ENCODE assay signal across 21 mouse cellular contexts in the genomic region with DNA sequence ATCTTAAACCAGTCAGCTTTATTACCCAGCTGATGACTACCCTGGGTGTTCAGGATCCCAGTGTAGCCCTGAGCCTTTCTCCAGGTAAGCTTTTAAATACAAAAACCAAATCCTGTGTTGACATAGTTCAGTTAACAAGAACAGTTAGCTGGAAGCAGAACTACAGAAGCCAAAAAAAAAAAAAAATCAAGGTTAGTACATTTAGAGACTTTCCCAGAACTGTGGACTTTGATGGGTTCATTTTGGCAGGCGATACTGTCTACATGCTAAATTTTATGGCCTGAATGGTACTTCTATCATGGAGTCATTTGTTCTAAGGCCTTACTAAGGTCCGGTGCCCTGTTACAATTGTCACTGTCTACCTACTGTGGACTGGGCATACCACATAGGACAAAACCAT. TPM values are rescaled to one million over a fixed set of nuclear protein-coding genes. Genes with fewer than 3 reads are reported as not detected.
A peak's percentile ranks its signal among the peaks of the same experiment; 100 is the strongest.
DNase-seq lines count a peak whose midpoint lies in the region; ATAC-seq and TF ChIP-seq lines count a peak whose summit lies in the region.
"Had no signal": no experiment of that assay in that cellular context is flagged by ENCODE, and none has a peak within 500 bp of the region (broad histone marks: within the 10 kb centered on the region; RNA-seq: fewer than 3 reads in every experiment).

No protein-coding gene starts in this region.

- 67% methylated on average over 2 of the region's 2 CpGs for WGBS in kidney, adult 2 months
- 92% methylated on average over 2 of the region's 2 CpGs for WGBS in kidney, embryonic 16.5 days
- 40% methylated on average over 2 of the region's 2 CpGs for WGBS in liver, adult 2 months
- WGBS in liver, embryonic 12.5 days (ENCODE audit: insufficient replicate concordance) = 86% methylated on average over 2 of the region's 2 CpGs

- no peaks in the 10 kb centered on the region for H3K27me3 ChIP-seq in kidney, adult 2 months (replicated peaks; ENCODE audit: control insufficient read depth, insufficient read depth, low read length)
- H3K27me3 ChIP-seq in kidney, embryonic 16.5 days (ENCODE audit: insufficient read depth, low read length) = no peaks in the 10 kb centered on the region
- H3K27me3 ChIP-seq in liver, adult 2 months (ENCODE audit: control insufficient read depth, insufficient read depth, low read length) = no peaks in the 10 kb centered on the region
- no peaks in the 10 kb centered on the region for H3K27me3 ChIP-seq in liver, embryonic 12.5 days (replicated peaks)
- H3K27me3 ChIP-seq: CH12.LX, Patski had no signal

- TF ChIP-seq CTCF in kidney, adult 2 months (conservative IDR thresholded peaks at IDR 0.05; ENCODE audit: insufficient read depth, insufficient read length, low read depth, low read length) = no peak
- TF ChIP-seq CTCF in liver, adult 2 months (IDR thresholded peaks at IDR 0.05; ENCODE audit: low read depth, low read length) = no peak

- no peak overlapping the region for H3K4me2 ChIP-seq in kidney, embryonic 16.5 days (replicated peaks; ENCODE audit: low read depth, low read length)
- no peak overlapping the region for H3K4me2 ChIP-seq in liver, embryonic 12.5 days

- H3K9ac ChIP-seq in kidney, embryonic 16.5 days (replicated peaks; ENCODE audit: low read length) = no peak overlapping the region
- H3K9ac ChIP-seq in liver, adult 2 months (ENCODE audit: low read depth, low read length) = no peak overlapping the region
- H3K9ac ChIP-seq in liver, embryonic 12.5 days = no peak overlapping the region

- H3K27ac ChIP-seq in kidney, adult 2 months (ENCODE audit: insufficient read depth, low read depth, low read length) = peak overlapping the region; percentile 22; the same call in 1 of the 2 replicates
- H3K27ac ChIP-seq in kidney, embryonic 16.5 days (ENCODE audit: low read length) = no peak overlapping the region
- H3K27ac ChIP-seq in liver, adult 2 months (replicated peaks; ENCODE audit: insufficient read depth, low read depth, low read length) = peak overlapping the region; percentile 90
- H3K27ac ChIP-seq in liver, embryonic 12.5 days = no peak overlapping the region

- peaks cover 3% of the 10 kb centered on the region; the same call in 1 of the 2 replicates for H3K79me2 ChIP-seq in liver, adult 2 months (ENCODE audit: control insufficient read depth, insufficient read depth, low read length)

- DNase-seq in kidney, adult 2 months = peak; percentile 63
- DNase-seq in kidney, adult 9 months = peak; percentile 43
- no peak for DNase-seq in kidney, postnatal 10 days
- peak; percentile 89 for DNase-seq in liver, adult 2 months (ENCODE audit: extremely low read depth, low read depth, low spot score)
- DNase-seq: adrenal gland, adult 2 months; adrenal gland, adult 8-10 months; adrenal gland, postnatal 10 days; adrenal gland, postnatal 14 days; adrenal gland, postnatal 25 days; adrenal gland, postnatal 36 days; B cell, adult 2 months; cerebellum, adult 11 months; cerebellum, adult 11-12 months; cerebellum, adult 18-20 months had no signal

- no peaks in the 10 kb centered on the region for H3K9me3 ChIP-seq in kidney, embryonic 16.5 days (ENCODE audit: low read length)
- no peaks in the 10 kb centered on the region for H3K9me3 ChIP-seq in liver, embryonic 12.5 days (replicated peaks)
- H3K9me3 ChIP-seq: G1E had no signal

- no peak overlapping the region for H3K4me3 ChIP-seq in kidney, adult 2 months (ENCODE audit: insufficient read depth, low read depth, low read length)
- no peak overlapping the region for H3K4me3 ChIP-seq in kidney, embryonic 16.5 days (ENCODE audit: low read length)
- H3K4me3 ChIP-seq in liver, adult 2 months (ENCODE audit: insufficient read depth, low read depth, low read length) = no peak overlapping the region
- H3K4me3 ChIP-seq in liver, embryonic 12.5 days = no peak overlapping the region

- no peaks in the 10 kb centered on the region for H3K4me1 ChIP-seq in kidney, adult 2 months (ENCODE audit: control insufficient read depth, insufficient read depth, low read length)
- no peaks in the 10 kb centered on the region for H3K4me1 ChIP-seq in kidney, embryonic 16.5 days (ENCODE audit: insufficient read depth, low read length)
- peaks cover 10% of the 10 kb centered on the region for H3K4me1 ChIP-seq in liver, adult 2 months (ENCODE audit: control insufficient read depth, insufficient read depth, low read length)
- H3K4me1 ChIP-seq in liver, embryonic 12.5 days = no peaks in the 10 kb centered on the region

- no peak for TF ChIP-seq POLR2A in kidney, adult 2 months (IDR thresholded peaks at IDR 0.05; ENCODE audit: low read depth, low read length)
- TF ChIP-seq POLR2A in liver, adult 2 months (IDR thresholded peaks at IDR 0.05; ENCODE audit: extremely low read depth, insufficient read depth, low read length) = no peak

- no peak for ATAC-seq in kidney, embryonic 16.5 days (ENCODE audit: low FRiP score, low TSS enrichment)
- no peak for ATAC-seq in liver, embryonic 12.5 days
- ATAC-seq: activated CD4-positive, CD25-positive, alpha-beta regulatory T cell, adult 4 months; CD4-positive, CD25-positive, alpha-beta regulatory T cell, adult 4 months; Patski had no signal

- H3K36me3 ChIP-seq in kidney, adult 2 months (ENCODE audit: control insufficient read depth, insufficient read depth, low read length) = no peaks in the 10 kb centered on the region
- H3K36me3 ChIP-seq in kidney, embryonic 16.5 days (ENCODE audit: insufficient read depth, low read length) = no peaks in the 10 kb centered on the region
- no peaks in the 10 kb centered on the region for H3K36me3 ChIP-seq in liver, adult 2 months (ENCODE audit: control insufficient read depth, insufficient read depth, low read length)
- no peaks in the 10 kb centered on the region for H3K36me3 ChIP-seq in liver, embryonic 12.5 days
- H3K36me3 ChIP-seq: G1E had no signal

RNA-seq across cellular contexts. Expression of gene Cacul1, which starts 8.8 kb away (rescaled TPM):
- polyA plus RNA-seq in kidney, adult 2 months (2012; rRNA removed) = 13.9 and 14.0 TPM in 2 replicates
- 17.5 and 19.2 TPM in 2 replicates for polyA plus RNA-seq in kidney, embryonic 16.5 days (2015; fragmentation: Nextera tagmentation; extraction: Ambion mirVana)
- total RNA-seq in liver, adult 2 months (2014; rRNA removed) = 28.1 and 38.2 TPM in 2 replicates
- polyA plus RNA-seq in liver, adult 2 months (2012; rRNA removed) = 12.1 and 12.2 TPM in 2 replicates
- 17.3 and 17.5 TPM in 2 replicates for polyA plus RNA-seq in liver, embryonic 12.5 days (2016; fragmentation: Nextera tagmentation; extraction: Ambion mirVana)

Comparison
In these comparisons a context has a peak if more than half of its experiments do, and no peak if none do; other contexts are left out.
1. H3K27ac ChIP-seq: peak in kidney, adult 2 months (single experiment) and liver, adult 2 months (single experiment); none in kidney, embryonic 16.5 days (single experiment) and liver, embryonic 12.5 days (single experiment).